Mouse (Mus musculus): ENCODE data around the gene Gbp6. TPM values are rescaled to one million over a fixed set of nuclear protein-coding genes. Genes with fewer than 3 reads are reported as not detected.

The Gbp6 gene
- polyA plus RNA-seq (2015; fragmentation: Illumina TruSeq; extraction: RNeasy Lipid Tissue Mini Kit (QIAGEN cat#74804); ENCODE audit: insufficient read depth, low read depth, low replicate concordance), result 5.0 TPM

DNA sequence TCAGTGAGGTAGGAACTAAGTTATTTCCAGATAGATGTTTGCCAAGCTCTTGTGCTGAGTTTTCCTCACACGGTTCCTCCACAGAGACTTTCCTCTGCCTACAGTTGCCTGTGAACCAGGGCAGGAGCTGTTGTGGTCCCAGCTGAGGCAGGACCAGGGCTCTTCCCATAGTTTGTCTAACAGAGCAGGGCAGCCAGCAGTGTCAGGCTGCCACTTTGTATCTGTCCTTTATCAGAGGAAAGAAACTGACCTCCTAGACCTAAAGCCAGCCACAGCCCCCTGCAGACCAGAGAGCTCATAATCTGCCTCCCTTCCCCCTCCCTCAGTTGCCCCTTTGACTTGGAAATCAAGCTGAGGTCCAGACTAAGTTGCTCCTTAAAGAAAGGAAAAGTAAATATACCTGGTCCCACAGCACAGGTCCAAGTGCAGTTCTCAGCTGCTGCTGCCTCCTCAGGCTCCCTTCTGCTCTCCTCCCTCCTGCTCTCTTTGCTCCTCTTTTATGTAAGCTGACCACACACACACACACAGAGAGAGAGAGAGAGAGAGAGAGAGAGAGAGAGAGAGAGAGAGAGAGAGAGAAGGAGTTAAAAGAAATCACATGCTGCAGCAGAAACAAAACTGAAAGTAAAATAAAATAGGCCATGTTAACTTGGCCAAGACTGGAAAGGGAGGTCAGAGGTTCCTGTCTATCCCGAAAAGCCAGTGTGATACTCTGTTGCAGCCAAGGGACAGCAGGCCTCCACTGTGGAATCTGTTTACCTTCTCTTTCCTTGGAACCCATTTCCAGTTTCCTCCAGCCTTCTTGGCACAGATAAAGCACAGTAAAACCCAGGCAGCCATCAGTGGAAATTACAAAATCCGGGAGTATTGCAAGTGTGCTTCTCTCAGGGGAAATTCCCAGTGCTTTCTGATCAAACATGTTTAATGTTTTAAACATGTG, at the start of gene Gbp6, which contains the start of gene Gm43302:
Gbp6 (minus strand) TSS at position 473 of the 940 bp plus-strand sequence.
Gm43302 (minus strand) TSS at position 470 of the 940 bp plus-strand sequence.

DNA sequence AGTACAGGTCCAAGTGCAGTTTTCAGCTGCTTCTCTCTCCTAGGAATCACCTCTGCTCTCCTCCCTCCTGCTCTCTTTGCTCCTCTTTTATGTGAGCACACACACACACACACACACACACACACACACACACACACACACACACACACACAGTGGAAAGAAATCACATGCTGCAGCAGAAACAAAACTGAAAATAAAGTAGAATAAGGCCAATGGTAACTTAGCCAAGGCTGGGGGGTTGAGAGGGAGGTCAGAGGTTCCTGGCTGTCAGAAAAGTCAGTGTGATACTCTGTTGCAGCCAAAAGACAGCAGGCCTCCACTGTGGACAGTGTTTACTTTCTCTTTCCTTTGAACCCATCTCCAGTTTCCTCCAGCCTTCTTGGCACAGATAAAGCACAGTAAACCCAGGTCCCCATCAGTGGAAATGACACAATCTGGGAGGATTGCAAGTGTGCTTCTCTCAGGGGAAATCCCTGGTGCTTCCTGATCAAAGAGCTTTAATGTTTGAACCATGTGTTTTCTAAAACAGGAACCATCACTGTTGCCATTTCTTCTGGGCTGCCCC, 53.9 kb downstream of the Gbp6 start, which contains the start of gene Gbp10:
Gbp10 (minus strand) TSS at position 51 of the 565 bp plus-strand sequence.

Other genes with a start within 250 kb of the Gbp6 start
- 6.9 TPM for gene Gbp9, start 154.2 kb downstream of the Gbp6 start, polyA plus RNA-seq (2015; fragmentation: Illumina TruSeq; extraction: RNeasy Lipid Tissue Mini Kit (QIAGEN cat#74804); ENCODE audit: insufficient read depth, low read depth, low replicate concordance)
- 0.92 TPM for gene Gbp8, start 154.2 kb downstream of the Gbp6 start, polyA plus RNA-seq (2015; fragmentation: Illumina TruSeq; extraction: RNeasy Lipid Tissue Mini Kit (QIAGEN cat#74804); ENCODE audit: insufficient read depth, low read depth, low replicate concordance)
- 9.6 TPM for gene Gbp4, start 154.1 kb downstream of the Gbp6 start, polyA plus RNA-seq (2015; fragmentation: Illumina TruSeq; extraction: RNeasy Lipid Tissue Mini Kit (QIAGEN cat#74804); ENCODE audit: insufficient read depth, low read depth, low replicate concordance)
- gene Gbp10, start 54.2 kb downstream of the Gbp6 start, polyA plus RNA-seq (2015; fragmentation: Illumina TruSeq; extraction: RNeasy Lipid Tissue Mini Kit (QIAGEN cat#74804); ENCODE audit: insufficient read depth, low read depth, low replicate concordance), result not detected
- gene Gm43302, start within 50 bp of the Gbp6 start, polyA plus RNA-seq (2015; fragmentation: Illumina TruSeq; extraction: RNeasy Lipid Tissue Mini Kit (QIAGEN cat#74804); ENCODE audit: insufficient read depth, low read depth, low replicate concordance), result 1.0 TPM
- 1.5 TPM for gene Lrrc8b, start 122.1 kb upstream of the Gbp6 start, polyA plus RNA-seq (2015; fragmentation: Illumina TruSeq; extraction: RNeasy Lipid Tissue Mini Kit (QIAGEN cat#74804); ENCODE audit: insufficient read depth, low read depth, low replicate concordance)
- gene Lrrc8c, start 225.7 kb upstream of the Gbp6 start, polyA plus RNA-seq (2015; fragmentation: Illumina TruSeq; extraction: RNeasy Lipid Tissue Mini Kit (QIAGEN cat#74804); ENCODE audit: insufficient read depth, low read depth, low replicate concordance), result 5.2 TPM

Measured in pancreas, adult 10 weeks (tissue).